Mouse (Mus musculus) megakaryocyte-erythroid progenitor cell, adult 5-6 weeks (primary cell): Measurements from ENCODE around the gene Dnaja4. TPM values are rescaled to one million over a fixed set of nuclear protein-coding genes. Genes with fewer than 3 reads are reported as not detected.

Source experiments
- ATAC-seq: replicated peaks from 2 replicates; pipeline ENCODE4 v1.8.0; 2016; ENCODE audit warnings: mild to moderate bottlenecking, inconsistent platforms; ENCODE audit not compliant: severe bottlenecking, poor library complexity, low FRiP score, low TSS enrichment
- total RNA-seq, 2 experiments: library from RNA; stranded (forward) in 1 of 2; stranded (reverse) in 1 of 2; fragments of 200-1000, 215-1000 nt in 1 of 2; fragments of >200 nt in 1 of 2; fragmentation: Nextera tagmentation in 1 of 2; gene quantifications; 2 replicates each; pipeline ENCODE4 v1.2.3; 2014 to 2017

The Dnaja4 gene
- total RNA-seq, 2 experiments from 2014 or later = 6.1 to 9.2 TPM

DNA sequence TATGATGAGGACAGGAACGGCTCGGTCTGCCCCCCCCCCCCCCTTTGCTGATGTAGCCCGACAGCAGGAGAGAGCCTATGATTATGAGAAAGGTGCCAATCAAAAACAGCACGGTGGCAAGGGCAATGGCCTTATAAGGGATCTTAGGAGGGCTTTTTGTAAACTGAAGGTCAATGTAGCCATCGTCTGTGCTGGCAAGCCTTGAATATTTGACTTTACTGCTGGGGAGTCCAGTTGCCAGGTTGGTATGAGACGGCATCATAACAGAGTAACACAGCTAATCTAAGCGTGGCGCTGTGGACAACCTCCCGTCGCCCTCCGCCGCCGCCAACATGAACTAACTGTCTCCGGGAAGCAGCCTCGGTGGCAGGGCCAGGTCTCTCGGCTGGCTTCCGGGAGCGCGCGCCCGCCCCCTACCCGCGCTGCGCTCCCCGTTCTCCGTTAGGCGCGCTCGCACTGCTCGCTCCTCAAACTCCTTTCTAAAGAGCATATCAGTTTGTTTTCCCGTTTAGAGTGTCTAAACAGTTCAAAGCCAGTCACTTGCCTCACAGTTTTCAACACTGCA lies 7.3 kb upstream of the Dnaja4 start:
- peak; percentile 86 for ATAC-seq

DNA sequence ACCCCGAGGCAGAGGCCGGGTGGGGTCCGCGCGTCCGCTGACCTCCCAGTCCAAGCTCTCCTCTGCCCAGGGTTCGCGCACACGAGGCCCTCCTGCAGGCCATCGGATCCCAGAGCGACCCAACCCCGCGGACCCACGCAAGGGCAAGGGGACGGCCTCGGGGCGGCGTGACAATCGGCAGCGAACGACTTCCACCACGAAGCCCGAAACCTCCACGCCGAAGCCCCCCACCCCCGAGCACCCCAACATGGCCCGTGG lies 343 bp downstream of the Dnaja4 start:
- no peak for ATAC-seq

DNA sequence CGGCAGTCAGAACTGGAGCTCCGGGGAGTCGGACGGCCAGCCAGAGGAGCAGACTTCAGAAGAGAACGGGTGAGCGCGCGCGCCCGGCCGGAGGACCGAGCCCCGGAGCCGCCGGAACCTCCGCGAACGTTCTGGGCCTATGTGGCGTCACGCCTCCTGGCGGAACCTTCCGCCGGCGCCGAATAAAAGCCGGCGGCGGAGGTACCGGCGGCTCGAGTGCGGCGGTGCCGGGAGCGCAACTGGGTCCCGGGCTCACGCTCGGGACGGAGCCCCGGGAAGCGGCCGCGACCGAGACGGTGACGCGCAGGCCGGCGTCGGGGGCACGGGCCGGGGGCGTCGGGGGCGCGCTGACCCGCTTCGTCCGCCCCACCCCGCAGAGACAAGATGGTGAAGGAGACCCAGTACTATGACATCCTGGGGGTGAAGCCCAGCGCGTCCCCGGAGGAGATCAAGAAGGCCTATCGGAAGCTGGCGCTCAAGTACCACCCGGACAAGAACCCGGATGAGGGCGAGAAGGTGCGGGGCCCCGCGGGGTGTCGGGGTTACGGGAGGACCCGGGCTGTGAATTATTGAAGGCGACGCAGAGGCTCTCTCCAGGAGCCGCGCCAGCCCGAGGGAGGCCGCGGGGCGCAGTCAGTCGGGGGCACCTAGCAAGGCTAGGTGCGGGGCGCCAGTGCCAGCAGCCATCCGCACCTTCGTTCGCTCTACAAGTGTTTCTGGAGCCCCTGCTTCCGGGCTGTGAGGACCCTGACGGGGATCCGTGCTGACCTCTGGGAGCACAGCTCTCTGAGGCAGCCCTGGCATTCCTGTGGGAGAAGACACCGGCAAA lies 886 bp downstream of the Dnaja4 start:
- ATAC-seq = peak; percentile 30

DNA sequence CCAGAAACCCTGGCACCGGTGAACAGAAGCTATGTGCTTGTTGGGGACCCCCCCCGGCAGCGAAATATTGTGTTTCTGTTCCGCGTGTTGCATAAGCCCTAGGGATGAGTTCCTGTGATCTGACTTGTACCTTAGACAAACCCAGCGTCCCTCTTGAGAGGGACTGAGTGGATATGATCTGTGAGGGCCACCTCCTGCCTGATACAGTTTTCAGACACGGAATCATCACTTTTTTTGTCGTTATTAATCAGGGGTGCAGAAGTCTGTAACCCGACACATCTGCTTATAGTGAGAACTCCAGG lies 1.5 kb downstream of the Dnaja4 start:
- no peak for ATAC-seq

DNA sequence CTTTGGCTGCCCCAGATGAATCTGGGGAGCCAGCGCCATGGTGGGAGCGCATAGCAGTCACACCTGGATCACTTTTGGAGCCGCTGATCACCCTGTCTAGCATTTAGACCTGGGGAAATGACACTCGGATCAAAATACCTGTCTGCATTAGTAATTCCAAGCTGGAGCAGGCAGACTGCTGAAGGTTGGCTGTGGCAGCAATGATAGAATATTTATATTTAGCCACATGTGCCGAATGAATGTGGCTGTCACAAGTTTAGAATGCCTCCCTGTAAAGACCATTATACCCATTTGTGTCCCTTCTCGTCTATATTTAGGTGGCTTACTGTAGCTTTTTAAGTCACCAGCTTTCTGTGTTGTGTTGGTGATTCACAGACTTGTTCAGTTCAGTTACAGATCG lies 2.1 kb downstream of the Dnaja4 start:
- no peak for ATAC-seq

DNA sequence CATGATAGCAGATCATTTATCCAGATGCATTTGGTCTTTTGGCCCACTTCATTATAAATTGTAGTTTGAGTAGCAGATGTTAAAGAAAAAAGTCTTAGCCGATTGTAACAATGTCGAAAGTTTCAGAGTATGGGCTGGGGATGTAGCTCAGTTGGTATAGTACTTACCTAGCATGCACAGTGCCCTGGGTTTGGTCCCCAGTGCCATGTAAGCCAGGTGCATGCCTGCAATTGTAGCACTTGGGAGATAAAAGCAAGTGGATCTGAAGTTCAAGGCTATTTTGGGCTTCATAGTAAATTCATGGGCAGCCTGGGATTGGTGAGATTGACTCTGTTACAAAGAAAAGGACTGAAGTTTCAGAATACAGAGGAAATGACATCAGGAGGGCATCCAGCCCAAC lies 3.9 kb downstream of the Dnaja4 start:
- ATAC-seq = no peak

DNA sequence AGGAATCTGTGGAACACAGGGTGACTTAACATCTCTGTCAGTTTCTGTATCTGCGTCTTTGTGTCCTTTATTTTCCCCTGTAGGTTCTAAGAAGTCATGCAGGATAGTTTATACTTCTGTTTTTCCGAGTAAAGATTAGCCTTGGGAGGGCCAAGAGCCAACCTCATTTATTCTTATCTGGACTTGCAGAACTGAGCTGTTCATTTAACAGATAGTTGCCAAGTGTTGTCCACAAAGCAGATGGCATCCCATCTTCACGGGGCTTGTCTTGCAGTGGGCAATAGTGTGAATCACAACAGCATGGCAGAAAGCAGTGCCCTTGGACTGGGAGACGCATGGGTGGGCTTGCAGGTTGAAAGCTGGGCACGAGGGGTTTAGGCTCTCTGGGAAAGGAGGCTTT lies 5.7 kb downstream of the Dnaja4 start:
- peak; percentile 73 for ATAC-seq

DNA sequence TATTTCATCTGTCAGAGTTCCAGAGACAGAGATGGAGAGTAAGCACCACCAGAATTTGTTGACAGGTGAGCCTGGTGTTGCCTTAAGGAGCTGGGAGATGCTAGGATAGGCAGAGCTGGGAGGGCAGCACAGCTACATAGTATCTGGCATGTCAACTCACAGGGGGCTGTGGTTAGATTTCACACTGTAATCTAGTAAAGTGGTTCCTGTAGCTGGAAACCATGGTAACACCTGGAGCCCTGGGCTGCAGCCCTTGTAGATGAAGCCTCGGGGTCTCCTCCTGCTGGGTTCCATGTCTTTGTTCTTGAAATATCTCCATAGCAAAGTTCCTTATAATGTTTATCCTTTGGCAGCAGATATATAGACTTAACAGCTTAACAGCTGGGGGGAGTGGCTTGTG lies 6.9 kb downstream of the Dnaja4 start:
- 0 out of 2 replicates have a peak, but pooled peaks have one; percentile 15 for ATAC-seq

DNA sequence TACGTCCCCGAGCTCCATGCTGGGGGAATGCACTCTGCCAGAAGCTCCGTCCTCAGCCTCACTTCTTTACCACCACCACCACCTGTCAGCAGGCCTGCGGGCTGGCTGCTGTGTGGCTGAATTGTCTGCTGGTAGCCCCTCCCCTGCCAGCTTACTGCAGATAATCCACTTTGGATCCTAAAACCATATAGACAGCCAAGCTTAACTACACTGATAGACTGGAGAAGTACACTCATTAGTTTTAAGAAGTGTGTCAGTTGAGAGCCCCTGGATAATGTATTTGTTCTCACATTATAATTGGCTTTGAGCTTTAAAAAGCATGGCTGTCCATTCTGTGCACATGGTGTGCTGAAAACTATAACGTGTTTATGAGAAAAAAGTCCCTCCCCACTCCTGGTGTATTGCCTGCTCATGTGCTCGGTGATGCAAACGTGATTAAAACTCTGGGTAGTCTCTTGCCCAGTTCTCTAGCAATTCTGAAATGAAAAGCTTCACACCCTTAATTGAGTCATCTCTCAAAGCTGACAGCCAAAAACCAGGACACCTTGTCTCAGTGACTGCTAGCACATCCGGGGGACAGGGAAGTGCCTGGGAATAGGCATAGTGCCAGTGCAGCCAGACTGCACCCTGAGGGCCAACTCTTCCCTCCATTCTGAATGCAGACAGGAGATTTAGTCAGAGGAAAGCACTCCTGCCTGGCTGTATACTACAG lies 8.8 kb downstream of the Dnaja4 start:
- no peak for ATAC-seq

DNA sequence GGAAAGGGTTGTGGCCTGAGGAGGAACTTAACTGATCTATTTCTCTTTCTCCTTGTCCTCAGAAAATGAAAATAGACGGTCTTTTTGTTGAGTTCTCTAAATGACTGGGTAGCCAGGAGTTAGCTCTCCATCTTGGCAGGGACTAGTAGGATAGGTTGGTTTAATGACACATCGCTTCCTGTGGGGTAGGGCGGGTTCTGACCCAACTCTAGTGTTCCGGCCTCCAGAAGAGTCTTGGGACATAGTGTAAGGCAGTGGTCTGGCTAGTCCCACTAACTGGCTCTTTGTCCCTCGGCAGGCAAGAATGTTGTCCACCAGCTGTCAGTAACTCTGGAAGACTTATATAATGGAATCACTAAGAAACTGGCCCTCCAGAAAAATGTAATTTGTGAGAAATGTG lies 9.4 kb downstream of the Dnaja4 start:
- no peak for ATAC-seq

DNA sequence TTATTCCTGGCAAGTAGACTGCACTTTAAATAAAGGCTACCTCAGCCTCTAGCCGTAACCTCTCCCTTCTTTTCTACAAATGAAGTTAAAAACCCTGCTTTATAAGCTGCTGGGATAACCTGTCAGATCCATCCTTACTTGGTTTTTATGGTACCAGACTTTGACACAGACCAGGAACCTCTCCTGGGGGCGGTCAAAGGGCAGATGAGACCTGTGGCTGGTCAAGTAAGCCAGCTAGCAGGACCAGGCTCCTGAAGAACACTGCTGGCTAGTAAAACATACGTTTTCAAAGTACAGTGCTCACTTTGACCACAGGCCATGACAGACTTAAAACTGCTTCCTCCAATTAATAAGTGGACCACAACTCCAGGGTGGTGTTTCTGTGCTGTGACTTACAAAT lies 17.1 kb downstream of the Dnaja4 start:
- ATAC-seq = no peak

DNA sequence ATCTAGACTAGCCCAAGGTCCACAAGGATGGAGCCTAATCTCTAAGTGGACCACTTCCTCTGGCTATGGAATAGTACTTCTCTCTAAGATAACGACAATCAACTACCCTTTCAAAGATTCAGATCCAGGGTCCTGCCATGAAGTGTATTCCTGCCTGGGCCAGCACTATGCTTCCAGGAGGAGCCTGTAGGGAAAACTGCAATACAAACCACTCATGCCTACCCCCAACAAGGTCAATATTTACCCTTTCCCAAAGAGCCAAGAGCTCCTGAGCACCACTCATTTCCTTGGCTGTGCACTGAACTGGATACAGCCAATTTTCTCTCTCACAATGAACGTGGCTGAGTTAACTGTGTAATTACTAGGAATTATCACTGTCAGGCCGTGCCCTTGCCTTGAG lies 18.9 kb downstream of the Dnaja4 start:
- no peak for ATAC-seq

DNA sequence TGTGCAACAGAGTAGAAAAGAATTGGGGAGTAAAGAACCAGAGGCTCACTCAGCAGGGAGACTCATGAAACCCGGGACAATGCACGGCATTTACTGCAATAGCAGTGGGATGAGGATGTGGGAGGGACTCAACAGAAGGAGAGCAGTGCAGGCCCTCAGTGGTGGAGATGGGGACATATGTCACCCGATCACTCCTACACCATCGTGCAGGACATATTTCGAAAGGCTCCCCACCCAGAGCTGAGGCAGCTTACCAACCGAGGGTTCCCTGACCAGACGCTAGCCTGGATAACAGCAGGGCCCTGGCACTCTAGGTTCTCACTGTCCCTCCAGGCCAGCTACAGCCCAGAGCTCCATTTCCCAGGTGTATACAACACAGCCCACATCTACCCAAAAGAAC lies 23.5 kb downstream of the Dnaja4 start:
- no peak for ATAC-seq

DNA sequence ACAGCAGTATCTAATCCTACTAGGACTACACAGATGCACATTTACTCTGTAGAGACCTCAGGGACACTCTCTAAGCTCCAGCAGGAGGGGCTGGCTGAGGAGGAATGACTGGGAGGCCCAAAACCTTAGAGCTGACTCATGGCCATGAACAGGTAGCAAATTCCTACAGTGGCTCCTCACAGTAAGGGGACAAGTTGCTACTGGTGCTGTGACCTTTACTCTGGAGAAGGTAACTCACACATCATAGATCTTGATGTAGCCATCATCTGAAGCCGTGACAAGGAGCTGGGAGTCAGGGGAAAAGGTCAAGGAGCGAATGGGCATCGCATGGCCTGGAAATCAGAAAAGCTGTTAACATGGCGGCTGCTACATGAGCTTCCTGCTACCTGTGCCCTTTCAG lies 23.9 kb downstream of the Dnaja4 start:
- ATAC-seq = no peak

DNA sequence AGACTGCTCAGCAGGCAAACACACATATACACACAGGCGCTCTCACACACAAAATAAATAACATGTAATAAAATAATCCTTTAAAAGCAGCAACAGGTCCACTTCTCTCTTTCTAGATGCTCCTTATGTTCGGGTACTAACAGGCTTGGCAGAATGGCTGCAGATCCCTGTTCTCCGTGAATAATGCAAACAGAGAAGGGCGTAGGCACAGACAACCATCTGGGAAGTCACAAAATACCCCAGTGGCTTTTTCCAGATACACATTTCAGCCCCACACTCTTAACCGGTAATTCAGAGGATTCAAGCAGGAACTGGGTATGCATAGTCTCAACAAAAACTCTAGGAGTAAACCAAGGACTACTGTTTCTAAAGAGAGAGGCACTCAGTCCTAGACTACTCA lies 27.6 kb downstream of the Dnaja4 start:
- ATAC-seq = no peak

DNA sequence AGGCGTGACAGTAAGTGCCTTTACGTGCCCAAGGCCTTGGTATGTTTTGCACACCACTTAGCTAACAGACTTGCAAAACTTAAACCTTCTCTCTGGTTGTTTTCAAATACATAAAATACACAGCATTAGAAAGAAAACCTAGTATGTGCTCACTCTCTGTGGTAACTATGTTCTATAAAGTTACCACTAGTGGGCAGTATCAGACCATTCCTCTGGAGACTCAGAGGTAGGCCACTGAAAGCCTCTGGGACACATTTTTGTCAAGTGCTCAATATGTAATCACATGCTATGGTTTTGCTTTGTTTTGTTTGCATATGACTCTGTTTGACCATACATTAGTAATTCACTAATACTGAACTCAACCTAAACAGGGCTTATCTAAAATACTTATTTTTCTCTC lies 33.4 kb downstream of the Dnaja4 start:
- peak; percentile 45; the same call in 1 of the 2 replicates for ATAC-seq

DNA sequence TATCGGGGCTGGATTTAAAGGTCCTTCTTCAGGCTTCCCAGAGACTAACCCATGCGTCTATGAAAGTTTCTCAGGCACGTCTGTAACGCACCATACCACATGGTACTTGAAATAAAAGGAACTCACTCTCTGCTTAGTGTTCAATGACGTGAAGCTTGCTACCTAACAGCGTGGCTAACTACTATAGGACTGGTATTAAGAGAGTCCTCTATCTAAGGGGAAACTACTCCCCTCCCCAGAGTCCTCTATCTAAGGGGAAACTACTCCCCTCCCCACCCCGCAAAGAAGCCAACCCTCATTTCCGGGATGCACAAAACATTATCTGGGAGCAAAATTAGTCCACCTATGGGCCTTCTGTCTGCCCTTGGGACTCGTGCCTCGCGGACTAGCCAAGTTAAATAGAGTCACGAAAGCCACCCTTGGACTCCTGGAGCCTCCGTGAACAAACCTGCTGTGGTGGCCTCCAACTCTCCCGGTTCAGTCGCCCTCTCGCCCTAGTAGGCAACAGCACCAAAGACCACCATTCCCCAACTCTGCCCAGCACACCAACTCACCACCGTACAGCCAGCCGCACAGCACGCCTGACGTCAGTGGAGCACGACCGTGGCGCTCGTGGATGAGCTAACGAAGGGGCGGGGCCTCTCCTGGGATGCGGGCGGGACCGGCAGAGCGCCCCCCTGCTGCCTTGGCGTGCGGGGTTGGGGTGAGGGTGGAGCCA lies 35.4 kb downstream of the Dnaja4 start, which contains the start of gene Wdr61:
Gene Wdr61, minus strand, starts transcription at position 599 of the 718 bp plus-strand sequence.
- peak; percentile 95 for ATAC-seq

DNA sequence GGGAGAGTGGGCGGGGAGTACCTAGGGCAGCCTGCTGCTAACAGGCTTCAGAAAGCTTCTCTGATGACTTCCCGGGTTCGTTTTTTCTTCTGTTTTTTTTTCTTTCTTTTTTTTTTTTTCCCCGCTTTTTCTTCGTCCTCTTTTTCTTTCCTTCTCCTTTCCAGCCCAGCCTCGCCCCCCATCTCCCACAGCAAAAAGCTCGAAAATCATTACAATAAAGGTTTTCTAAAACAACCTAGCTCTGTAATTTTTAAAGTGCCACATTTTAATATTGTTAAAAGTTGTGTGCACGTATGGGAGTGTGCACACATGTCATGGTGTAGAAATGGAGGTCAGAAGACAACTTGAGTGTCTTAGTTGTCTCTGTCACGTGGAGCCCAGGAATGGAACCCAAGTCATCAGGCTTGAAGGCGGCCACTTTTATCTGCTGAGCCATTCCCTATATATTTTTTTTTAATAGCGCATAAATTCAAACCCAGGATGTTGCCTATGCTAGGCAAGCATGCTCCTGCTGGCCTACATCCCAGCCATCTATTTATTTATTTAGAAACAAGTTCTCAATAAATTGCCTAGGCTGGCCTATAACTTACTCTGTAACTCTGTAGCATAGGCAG lies 36.1 kb downstream of the Dnaja4 start:
- no peak for ATAC-seq

DNA sequence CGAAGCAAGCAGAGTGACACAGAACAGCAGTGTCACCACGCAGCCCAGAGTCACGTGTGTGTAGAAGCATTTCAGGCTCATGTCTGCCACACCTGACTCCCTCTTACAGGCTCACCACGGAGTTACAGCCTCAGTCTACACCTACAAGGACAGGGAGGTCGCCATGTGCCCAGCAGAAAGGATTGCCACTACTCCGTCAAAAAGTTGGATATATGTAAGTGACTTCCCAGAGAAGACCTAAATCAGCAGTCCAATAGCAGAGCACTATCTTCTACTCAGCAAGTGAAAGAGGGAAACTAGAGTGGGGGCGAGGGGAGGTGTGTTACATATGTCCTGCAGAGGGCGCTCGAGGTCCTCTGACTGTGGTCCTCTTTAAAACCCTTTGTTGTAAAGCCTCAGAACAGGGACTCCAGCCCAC lies 37.6 kb downstream of the Dnaja4 start:
- peak; percentile 60 for ATAC-seq

DNA sequence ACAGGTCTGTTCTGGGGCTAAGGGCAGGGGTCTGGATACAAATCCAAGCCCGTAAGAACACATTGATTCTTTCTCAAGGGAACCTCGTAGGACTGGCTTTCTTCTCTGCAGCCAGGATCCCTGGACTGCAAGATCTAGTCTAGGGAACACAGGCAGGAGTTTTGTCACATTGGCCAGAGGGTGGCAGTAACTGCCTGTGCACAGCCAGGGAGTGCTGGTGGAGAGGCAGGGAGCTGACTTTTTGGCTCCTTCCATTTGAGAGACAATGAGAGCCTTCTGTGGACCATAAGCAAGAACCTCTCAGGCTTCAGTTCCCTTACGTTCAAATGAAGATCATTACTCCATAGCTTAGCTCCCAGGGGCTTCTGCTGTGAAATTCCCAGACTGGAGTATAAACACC lies 39.7 kb downstream of the Dnaja4 start:
- ATAC-seq = no peak
